Mouse (Mus musculus): ENCODE data around the gene Ncoa3. TPM values are rescaled to one million over a fixed set of nuclear protein-coding genes. Genes with fewer than 3 reads are reported as not detected.
"Not testable (repeated sequence)": the region's sequence is repeated elsewhere in the genome, so short reads cannot be mapped to it uniquely, and the experiment has no call there.

Ncoa3 gene
- 18.2 and 20.4 TPM in 2 replicates for polyA plus RNA-seq (2015; fragmentation: Nextera tagmentation; extraction: Ambion mirVana)

DNA sequence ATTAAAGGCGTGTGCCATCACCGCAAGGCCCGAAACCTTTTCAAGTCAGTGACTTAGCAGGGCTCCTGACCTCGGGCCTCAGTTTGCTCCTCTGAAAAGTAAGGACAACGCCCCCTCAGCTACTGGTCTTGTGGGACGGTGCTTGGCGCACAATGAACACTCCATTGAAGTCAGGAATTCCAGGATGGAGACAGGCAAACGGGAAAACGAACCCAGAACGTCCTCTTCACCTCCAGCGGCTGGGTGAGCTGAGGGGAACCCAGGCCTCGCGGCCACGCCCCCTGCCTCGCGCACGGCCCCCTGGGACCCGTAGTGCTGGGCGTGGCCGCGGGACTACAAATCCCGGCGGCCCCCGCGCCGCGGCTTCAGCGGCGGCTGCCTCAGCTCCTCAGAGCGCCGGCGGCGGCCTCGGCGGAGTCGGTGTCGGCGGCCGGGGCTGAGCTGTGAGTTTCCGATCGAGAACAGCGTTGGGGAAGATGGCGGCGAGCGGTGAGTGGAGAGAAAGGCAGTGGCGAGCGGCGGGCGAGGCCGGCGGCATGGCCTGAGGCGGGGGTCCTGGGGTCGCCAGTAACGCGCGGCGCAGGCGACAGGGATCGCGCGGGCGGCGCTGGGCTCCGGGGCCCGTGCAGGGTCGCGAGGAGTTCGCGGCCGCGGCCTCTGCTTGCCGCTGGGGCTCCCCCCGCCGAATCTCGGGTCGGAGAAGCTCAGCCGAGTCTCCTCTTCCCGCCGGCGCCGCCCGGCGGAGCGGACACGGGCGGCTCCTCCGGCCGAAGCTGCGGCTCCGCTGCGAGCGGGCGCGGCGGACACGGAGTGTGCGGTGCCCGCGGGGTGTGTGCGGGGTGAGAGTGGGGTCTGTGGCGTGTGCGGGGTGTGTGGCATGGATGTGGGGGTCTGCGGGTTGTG lies at the start of gene Ncoa3:
Gene Ncoa3 (plus strand): TSS at position 367 of the 903 bp plus-strand sequence.
- DNase-seq (ENCODE audit: low spot score) = peak; percentile 97

DNA sequence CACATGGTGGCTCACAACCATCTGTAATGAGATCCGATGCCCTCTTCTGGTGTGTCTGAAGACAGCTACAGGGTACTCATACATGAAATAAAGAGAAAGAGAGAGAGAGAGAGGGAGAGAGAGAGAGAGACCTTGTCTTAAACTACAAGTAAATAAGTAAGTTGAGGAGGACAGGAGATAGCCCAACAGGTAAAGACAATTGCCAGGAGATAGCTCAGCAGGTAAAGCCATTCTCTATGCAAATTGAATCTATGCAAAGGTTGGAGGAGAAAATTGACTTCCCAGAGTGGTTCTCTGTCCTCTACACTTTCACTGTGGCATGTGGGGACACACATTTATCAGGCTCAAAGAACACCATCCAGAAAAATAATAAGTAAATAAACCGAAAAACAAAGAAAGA lies 49.3 kb upstream of the Ncoa3 start:
- DNase-seq (ENCODE audit: low spot score) = no peak

DNA sequence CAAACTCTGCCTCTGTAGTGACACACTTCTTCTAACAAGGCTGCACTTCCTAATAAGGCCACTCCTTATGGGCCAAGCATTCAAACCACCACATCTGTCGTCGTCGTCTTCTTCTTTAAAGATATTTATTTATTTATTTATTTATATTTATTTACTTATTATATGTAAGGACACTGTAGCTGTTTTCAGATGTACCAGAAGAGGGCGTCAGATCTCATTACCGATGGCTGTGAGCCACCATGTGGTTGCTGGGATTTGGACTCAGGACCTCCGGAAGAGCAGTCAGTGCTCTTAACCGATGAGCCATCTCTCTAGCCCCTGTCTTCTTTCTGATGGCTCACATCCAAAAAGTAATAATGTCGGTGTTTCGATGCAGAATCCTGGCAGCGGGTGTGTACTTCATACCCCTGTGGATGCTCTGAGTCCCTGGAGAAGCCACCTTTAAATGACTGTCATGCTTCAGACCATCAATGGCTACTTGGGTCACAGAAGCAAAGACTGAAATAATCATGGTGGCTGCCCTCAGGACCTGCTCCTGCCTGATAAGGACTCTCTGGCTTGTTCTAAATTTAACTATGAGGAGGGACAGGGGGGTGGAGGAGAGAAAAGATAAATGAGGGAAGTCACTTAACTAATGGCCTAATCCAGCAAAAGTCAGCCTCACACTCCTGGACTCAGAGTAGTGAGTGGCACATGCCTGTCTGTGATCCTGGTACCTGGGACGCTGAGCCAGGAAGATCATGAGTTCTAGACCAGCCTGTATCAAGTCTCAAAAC lies 47.7 kb upstream of the Ncoa3 start:
- DNase-seq (ENCODE audit: low spot score) = no peak

DNA sequence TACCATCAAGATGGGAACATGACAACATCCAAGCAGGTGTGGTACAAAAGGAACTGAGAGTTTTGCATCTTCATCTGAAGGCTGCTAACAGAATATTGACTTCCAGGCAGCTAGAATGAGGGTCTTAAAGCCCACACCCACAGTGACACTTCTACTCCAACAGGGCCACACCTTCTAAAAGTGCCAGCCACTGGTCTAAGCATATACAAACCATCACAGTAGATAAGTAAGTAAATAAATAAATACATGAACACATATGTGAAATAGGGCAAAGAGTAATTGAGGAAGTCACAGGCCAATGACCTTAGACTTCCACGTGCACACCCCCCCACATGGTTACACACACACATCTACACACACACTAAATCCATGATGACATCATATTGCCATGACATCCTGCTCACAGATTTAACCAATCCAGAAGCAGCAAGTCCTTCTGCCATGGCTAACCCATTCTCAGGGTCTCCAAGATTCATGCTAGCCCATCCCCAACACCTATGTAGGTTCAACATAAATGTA lies 46.3 kb upstream of the Ncoa3 start:
- no peak for DNase-seq (ENCODE audit: low spot score)

DNA sequence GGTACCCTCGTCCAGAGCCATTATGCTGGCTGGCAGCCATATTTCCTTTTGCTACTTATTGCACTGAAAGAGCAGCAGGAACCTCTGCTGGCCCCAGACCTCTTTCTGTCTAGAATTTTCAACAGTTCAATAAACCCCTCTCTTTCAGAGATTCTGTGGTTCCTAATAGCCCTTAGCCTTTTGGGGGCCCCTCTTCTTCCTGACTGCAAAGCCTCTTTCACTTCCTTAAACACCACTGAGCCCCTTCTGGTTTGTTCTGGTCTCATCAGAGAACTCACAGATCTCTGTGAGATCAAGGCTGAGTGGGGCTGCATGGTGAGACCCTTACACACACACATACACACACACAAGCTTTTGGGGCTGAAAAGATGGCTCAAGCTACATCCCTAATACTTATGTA lies 44.4 kb upstream of the Ncoa3 start:
- DNase-seq (ENCODE audit: low spot score) = peak; percentile 28

GRCm38 (mm10) chr2:165948785-165949184 lies 43.7 kb upstream of the Ncoa3 start:
- DNase-seq (ENCODE audit: low spot score) = not testable (repeated sequence)

- peak; percentile 81 for DNase-seq (ENCODE audit: low spot score)
These were observed 42.7 kb upstream of the Ncoa3 start for GRCm38 (mm10) chr2:165949719-165950118.

- DNase-seq (ENCODE audit: low spot score) = peak; percentile 54
These were observed 40.9 kb upstream of the Ncoa3 start for GRCm38 (mm10) chr2:165951432-165952068.

DNA sequence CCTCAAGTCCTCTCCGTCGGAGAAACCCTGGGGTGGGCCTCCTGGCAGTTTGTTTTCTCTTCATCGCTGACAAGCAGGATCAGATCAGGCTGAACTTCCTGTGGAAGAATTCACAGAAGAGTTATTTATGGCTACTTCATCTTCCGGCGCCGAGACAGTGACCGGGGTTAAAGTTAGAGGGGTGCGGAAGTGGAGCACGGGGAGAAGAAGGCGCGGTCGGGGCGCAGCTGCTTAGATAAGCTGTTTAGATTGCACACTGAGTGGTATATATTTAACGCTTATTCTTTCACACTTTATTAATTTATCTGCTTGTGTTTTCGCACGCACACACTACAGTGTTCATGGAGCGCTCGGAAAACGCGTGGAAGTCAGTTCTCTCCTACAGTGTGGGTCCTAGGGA lies 37.6 kb upstream of the Ncoa3 start:
- DNase-seq (ENCODE audit: low spot score) = peak; percentile 90

DNA sequence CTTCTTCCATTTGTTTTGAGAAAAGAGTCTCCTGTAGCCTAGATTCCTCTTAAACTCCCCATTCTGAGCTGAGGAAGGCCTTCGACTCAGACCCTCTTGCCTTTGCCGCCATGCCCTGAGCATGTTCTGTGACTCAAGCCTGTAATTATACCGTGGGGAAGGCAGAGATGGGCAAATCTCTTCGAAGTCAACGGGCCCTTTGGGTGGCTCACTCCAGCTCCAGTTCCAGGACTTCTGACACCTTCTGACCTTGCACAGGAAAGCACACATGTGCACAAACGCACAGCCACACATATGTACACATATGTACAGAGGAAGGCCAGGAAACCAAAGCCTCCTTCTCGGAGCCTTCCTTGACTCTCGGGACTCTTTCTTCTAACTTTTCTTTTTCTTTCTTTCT lies 37.0 kb upstream of the Ncoa3 start:
- DNase-seq (ENCODE audit: low spot score) = peak; percentile 50

GRCm38 (mm10) chr2:165956096-165956740 lies 36.2 kb upstream of the Ncoa3 start:
- DNase-seq (ENCODE audit: low spot score) = peak; percentile 63

DNA sequence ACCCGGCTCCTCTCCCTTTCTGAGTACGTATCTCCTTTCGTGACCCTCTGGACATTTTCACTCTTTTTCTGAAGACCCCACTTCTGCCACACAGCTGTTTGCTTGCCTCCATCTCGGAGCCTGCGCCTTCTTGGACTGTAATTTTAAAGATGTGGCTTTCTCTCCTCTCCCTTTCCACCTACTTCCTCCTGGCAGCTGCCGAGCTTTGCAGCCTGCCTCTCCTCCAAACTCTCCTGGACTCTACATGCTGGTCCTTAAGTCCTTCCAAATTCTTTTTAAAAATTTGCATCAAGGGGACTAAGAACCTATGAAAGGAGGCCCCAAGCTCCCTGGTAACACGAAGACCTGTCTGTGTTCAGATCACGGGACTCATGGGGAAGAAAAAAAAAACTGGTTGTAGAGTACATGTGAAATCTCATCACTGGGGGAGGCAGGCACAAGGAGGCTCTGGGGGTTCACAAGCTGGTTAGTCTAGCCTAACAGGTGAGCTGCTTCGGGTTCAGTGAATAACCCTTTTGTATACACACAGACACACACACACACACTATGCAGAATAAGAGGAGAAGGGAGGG lies 35.1 kb upstream of the Ncoa3 start:
- DNase-seq (ENCODE audit: low spot score) = peak; percentile 26

DNA sequence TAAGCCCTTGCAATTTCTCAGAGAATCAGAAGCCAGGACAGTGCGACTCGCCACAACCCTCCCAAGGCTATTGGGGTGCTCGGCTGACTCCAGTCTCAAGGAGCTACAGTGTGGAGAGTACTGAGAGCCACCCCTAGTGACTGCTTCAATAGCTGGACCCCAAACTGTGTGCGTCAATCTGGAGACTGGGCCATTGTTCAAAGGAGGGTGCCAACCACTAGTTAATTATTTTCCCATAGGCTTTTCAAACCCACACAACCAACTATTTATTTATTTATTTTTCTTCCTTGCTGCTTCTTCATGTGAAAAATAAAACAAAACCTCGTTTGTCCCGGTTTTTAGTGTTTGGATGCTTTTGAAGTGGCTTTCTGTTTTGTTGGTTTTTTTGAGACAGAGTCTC lies 33.9 kb upstream of the Ncoa3 start:
- no peak for DNase-seq (ENCODE audit: low spot score)

GRCm38 (mm10) chr2:165960695-165961094 lies 31.7 kb upstream of the Ncoa3 start:
- peak; percentile 21 for DNase-seq (ENCODE audit: low spot score)

DNA sequence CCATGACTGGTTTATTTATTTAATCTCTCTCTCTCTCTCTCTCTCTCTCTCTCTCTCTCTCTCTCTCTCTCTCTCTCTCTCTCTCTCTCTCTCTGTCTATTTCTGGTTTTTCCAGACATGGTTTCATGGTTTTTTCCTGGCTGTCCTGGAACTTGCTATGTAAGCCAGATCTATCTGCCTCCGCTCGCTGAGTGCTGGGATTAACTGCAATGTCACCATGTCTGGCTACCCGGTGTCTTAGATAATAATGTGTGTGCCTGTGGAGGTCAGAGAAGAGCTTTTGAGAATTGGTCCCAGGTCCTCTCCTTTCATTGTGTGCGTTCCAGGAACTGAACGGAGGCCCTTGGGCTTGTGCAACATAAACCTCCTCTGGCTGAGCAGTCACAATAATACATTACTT lies 29.6 kb upstream of the Ncoa3 start:
- no peak for DNase-seq (ENCODE audit: low spot score)

DNA sequence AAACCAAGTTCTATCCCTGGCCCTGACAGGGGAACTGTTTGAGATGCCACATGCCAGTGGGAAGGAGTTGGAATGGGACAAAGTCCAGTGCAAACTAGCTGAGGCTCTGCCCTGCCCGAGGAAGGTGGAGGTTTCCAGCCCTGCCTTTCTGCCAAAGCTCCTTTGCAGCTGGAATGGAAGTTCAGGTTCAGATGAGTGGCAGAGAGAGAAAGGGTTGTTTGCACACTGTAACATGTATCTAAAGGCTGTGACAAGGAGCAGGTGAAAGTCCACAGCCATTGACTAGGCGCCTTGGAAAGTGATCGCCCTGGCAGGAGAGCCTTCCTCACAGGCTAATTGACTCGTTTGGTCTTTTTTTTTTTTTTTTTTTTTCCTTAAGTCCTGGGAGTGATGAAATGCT lies 28.3 kb upstream of the Ncoa3 start:
- DNase-seq (ENCODE audit: low spot score) = no peak

GRCm38 (mm10) chr2:165967076-165967475 lies 25.4 kb upstream of the Ncoa3 start:
- DNase-seq (ENCODE audit: low spot score) = no peak

DNA sequence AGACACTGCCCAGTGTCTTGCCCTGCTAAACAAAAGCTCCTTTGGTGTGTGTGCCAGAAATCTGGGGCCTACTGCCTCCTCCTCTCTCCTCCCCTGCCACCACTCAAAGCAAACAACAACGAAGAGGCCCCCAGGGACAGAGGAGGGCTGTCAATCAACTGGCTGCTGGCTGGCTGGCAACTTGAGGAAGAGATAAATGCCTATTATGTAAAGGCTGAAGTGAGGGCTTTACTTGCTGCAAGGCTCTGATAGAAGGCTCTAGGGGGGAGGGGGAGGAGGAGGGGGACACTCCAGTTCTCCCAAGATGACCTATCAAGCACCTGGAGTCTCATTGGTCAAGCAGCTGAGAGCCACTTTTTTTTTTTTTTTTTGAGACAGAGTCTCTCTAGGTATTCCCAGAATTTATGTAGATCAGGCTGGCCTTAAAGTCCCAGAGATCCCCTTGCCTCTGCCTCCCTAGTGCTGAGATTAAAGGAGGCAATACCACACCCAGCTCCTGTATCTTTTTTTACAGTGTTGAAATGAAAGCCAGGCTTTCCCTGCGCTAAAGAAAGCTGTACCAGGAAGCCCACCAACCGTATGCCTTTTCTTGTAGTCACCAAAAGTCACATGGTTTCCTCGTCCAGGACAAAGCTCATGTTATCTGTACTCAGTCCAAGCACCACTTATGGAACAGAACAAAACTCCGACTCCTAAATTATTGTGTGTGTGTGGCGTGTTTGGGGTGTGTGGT lies 24.4 kb upstream of the Ncoa3 start:
- no peak for DNase-seq (ENCODE audit: low spot score)

GRCm38 (mm10) chr2:165968876-165969275 lies 23.6 kb upstream of the Ncoa3 start:
- no peak for DNase-seq (ENCODE audit: low spot score)

- DNase-seq (ENCODE audit: low spot score) = no peak
These were observed 23.0 kb upstream of the Ncoa3 start for GRCm38 (mm10) chr2:165969391-165969790.
